Mouse (Mus musculus): Measurements from ENCODE around the gene Drc3. TPM values are rescaled to one million over a fixed set of nuclear protein-coding genes. Genes with fewer than 3 reads are reported as not detected.

Gene Drc3
- polyA plus RNA-seq, 1 experiment from 2014 or later = 2.1 TPM

GRCm38 (mm10) chr11:60374481-60374880, 21.4 kb downstream of the Drc3 start:
- Histone ChIP-seq H3K36me3 (ENCODE audit: insufficient read depth, low read length) (no peaks in the 10 kb centered on the region), H3K9me3 (replicated peaks; ENCODE audit: low read length) (no peaks in the 10 kb centered on the region), H3K27me3 (ENCODE audit: insufficient read depth, low read length) (no peaks in the 10 kb centered on the region), H3K4me2 (ENCODE audit: low read length) (no peak overlapping the region), H3K4me3 (replicated peaks; ENCODE audit: low read depth, low read length) (no peak overlapping the region), H3K27ac (no peak overlapping the region), H3K4me1 (replicated peaks; ENCODE audit: insufficient read depth, low read length) (no peaks in the 10 kb centered on the region), H3K9ac (ENCODE audit: low read depth, low read length) (no peak overlapping the region)
- TF ChIP-seq CTCF (IDR thresholded peaks at IDR 0.05; ENCODE audit: low read depth) = no peak
- WGBS = 76% methylated on average over 6 of the region's 6 CpGs
- DNase-seq (ENCODE audit: low spot score) (no peak), ATAC-seq (replicated peaks; ENCODE audit: low FRiP score, low read depth) (no peak)

GRCm38 (mm10) chr11:60383518-60383917, 30.4 kb downstream of the Drc3 start:
- WGBS = 88% methylated on average over 6 of the region's 6 CpGs
- no peak for DNase-seq (ENCODE audit: low spot score)

GRCm38 (mm10) chr11:60384762-60385421, 31.8 kb downstream of the Drc3 start:
- 10% methylated on average over 16 of the region's 16 CpGs for WGBS
- TF ChIP-seq CTCF (IDR thresholded peaks at IDR 0.05; ENCODE audit: low read depth) = no peak
- Histone ChIP-seq H3K4me1 (replicated peaks; ENCODE audit: insufficient read depth, low read length) (no peaks in the 10 kb centered on the region), H3K4me3 (replicated peaks; ENCODE audit: low read depth, low read length) (no peak overlapping the region), H3K36me3 (ENCODE audit: insufficient read depth, low read length) (no peaks in the 10 kb centered on the region), H3K27ac (no peak overlapping the region), H3K4me2 (ENCODE audit: low read length) (peak overlapping the region; percentile 21), H3K9me3 (replicated peaks; ENCODE audit: low read length) (no peaks in the 10 kb centered on the region), H3K27me3 (ENCODE audit: insufficient read depth, low read length) (no peaks in the 10 kb centered on the region), H3K9ac (ENCODE audit: low read depth, low read length) (no peak overlapping the region)
- ATAC-seq (replicated peaks; ENCODE audit: low FRiP score, low read depth) = no peak
- no peak for DNase-seq (ENCODE audit: low spot score)

More at GRCm38 (mm10) chr11:60383518-60383917, 30.4 kb downstream of the Drc3 start:
- Histone ChIP-seq H3K9ac (ENCODE audit: low read depth, low read length) (no peak overlapping the region), H3K9me3 (replicated peaks; ENCODE audit: low read length) (no peaks in the 10 kb centered on the region), H3K36me3 (ENCODE audit: insufficient read depth, low read length) (no peaks in the 10 kb centered on the region), H3K27ac (no peak overlapping the region), H3K4me1 (replicated peaks; ENCODE audit: insufficient read depth, low read length) (no peaks in the 10 kb centered on the region), H3K4me3 (replicated peaks; ENCODE audit: low read depth, low read length) (no peak overlapping the region), H3K4me2 (ENCODE audit: low read length) (no peak overlapping the region), H3K27me3 (ENCODE audit: insufficient read depth, low read length) (no peaks in the 10 kb centered on the region)
- TF ChIP-seq CTCF (IDR thresholded peaks at IDR 0.05; ENCODE audit: low read depth) = 0 out of 2 replicates have a peak, but pooled peaks have one; percentile 2
- no peak for ATAC-seq (replicated peaks; ENCODE audit: low FRiP score, low read depth)

- Histone ChIP-seq H3K27ac (no peak overlapping the region), H3K9ac (ENCODE audit: low read depth, low read length) (no peak overlapping the region), H3K4me1 (replicated peaks; ENCODE audit: insufficient read depth, low read length) (no peaks in the 10 kb centered on the region), H3K9me3 (replicated peaks; ENCODE audit: low read length) (no peaks in the 10 kb centered on the region), H3K4me3 (replicated peaks; ENCODE audit: low read depth, low read length) (no peak overlapping the region), H3K4me2 (ENCODE audit: low read length) (no peak overlapping the region), H3K27me3 (ENCODE audit: insufficient read depth, low read length) (no peaks in the 10 kb centered on the region), H3K36me3 (ENCODE audit: insufficient read depth, low read length) (no peaks in the 10 kb centered on the region)
- TF ChIP-seq CTCF (IDR thresholded peaks at IDR 0.05; ENCODE audit: low read depth) = no peak
- ATAC-seq (replicated peaks; ENCODE audit: low FRiP score, low read depth) (no peak), DNase-seq (ENCODE audit: low spot score) (no peak)
- WGBS = 83% methylated on average over 5 of the region's 5 CpGs
Measured at GRCm38 (mm10) chr11:60385946-60386345, 32.8 kb downstream of the Drc3 start.

- H3K27ac ChIP-seq = no peak overlapping the region
- H3K4me3 ChIP-seq (replicated peaks; ENCODE audit: low read depth, low read length) = no peak overlapping the region
- H3K36me3 ChIP-seq (ENCODE audit: insufficient read depth, low read length) = no peaks in the 10 kb centered on the region
- TF ChIP-seq CTCF (IDR thresholded peaks at IDR 0.05; ENCODE audit: low read depth) = no peak
- H3K9me3 ChIP-seq (replicated peaks; ENCODE audit: low read length) = no peaks in the 10 kb centered on the region
- H3K9ac ChIP-seq (ENCODE audit: low read depth, low read length) = no peak overlapping the region
- ATAC-seq (replicated peaks; ENCODE audit: low FRiP score, low read depth) = no peak
- H3K27me3 ChIP-seq (ENCODE audit: insufficient read depth, low read length) = no peaks in the 10 kb centered on the region
- no peak for DNase-seq (ENCODE audit: low spot score)
- H3K4me2 ChIP-seq (ENCODE audit: low read length) = no peak overlapping the region
- H3K4me1 ChIP-seq (replicated peaks; ENCODE audit: insufficient read depth, low read length) = no peaks in the 10 kb centered on the region
- WGBS = 83% methylated on average over 2 of the region's 2 CpGs
Measured at GRCm38 (mm10) chr11:60387944-60388343, 34.8 kb downstream of the Drc3 start.

GRCm38 (mm10) chr11:60391346-60391745, 38.2 kb downstream of the Drc3 start:
- DNase-seq (ENCODE audit: low spot score) (no peak), ATAC-seq (replicated peaks; ENCODE audit: low FRiP score, low read depth) (no peak)
- Histone ChIP-seq H3K27me3 (ENCODE audit: insufficient read depth, low read length) (no peaks in the 10 kb centered on the region), H3K4me2 (ENCODE audit: low read length) (no peak overlapping the region), H3K9ac (ENCODE audit: low read depth, low read length) (no peak overlapping the region), H3K9me3 (replicated peaks; ENCODE audit: low read length) (no peaks in the 10 kb centered on the region), H3K27ac (no peak overlapping the region), H3K4me3 (replicated peaks; ENCODE audit: low read depth, low read length) (no peak overlapping the region), H3K36me3 (ENCODE audit: insufficient read depth, low read length) (no peaks in the 10 kb centered on the region), H3K4me1 (replicated peaks; ENCODE audit: insufficient read depth, low read length) (no peaks in the 10 kb centered on the region)
- WGBS = 84% methylated on average over 6 of the region's 6 CpGs
- no peak for TF ChIP-seq CTCF (IDR thresholded peaks at IDR 0.05; ENCODE audit: low read depth)

GRCm38 (mm10) chr11:60396546-60396945, 43.4 kb downstream of the Drc3 start:
- no peaks in the 10 kb centered on the region for H3K9me3 ChIP-seq (replicated peaks; ENCODE audit: low read length)
- TF ChIP-seq CTCF (IDR thresholded peaks at IDR 0.05; ENCODE audit: low read depth) = no peak
- no peaks in the 10 kb centered on the region for H3K27me3 ChIP-seq (ENCODE audit: insufficient read depth, low read length)
- H3K36me3 ChIP-seq (ENCODE audit: insufficient read depth, low read length) = peaks cover 7% of the 10 kb centered on the region; the same call in 1 of the 2 replicates
- H3K27ac ChIP-seq = no peak overlapping the region
- H3K4me2 ChIP-seq (ENCODE audit: low read length) = no peak overlapping the region
- no peak overlapping the region for H3K9ac ChIP-seq (ENCODE audit: low read depth, low read length)
- no peak overlapping the region for H3K4me3 ChIP-seq (replicated peaks; ENCODE audit: low read depth, low read length)
- no peaks in the 10 kb centered on the region for H3K4me1 ChIP-seq (replicated peaks; ENCODE audit: insufficient read depth, low read length)
- ATAC-seq (replicated peaks; ENCODE audit: low FRiP score, low read depth) (no peak), DNase-seq (ENCODE audit: low spot score) (no peak)
- 63% methylated on average over 6 of the region's 6 CpGs for WGBS
